Comparison of ENCODE assay signal across 11 mouse cellular contexts in the genomic region with DNA sequence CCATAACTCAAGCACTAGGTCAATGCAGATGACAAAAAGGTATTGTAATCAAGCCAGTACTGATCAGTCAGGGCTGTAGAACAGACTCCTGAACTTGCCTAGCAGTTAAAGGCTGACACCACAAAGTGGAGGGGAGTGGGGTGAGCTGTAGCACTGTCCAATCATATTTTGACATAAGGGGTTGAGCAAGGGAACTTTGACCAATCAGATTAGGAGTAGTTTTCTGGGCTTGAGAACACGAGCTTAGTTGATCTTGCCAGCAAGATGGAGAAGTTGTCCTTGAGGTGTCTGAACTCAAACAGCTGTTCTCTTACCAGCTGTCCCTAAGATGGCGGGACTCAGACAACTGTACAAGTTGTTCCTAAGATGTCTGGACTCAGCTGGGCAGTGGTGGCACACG. TPM values are rescaled to one million over a fixed set of nuclear protein-coding genes. Genes with fewer than 3 reads are reported as not detected.
DNase-seq lines count a peak whose midpoint lies in the region; ATAC-seq and TF ChIP-seq lines count a peak whose summit lies in the region.
"Had no signal": no experiment of that assay in that cellular context is flagged by ENCODE, and none has a peak within 500 bp of the region (broad histone marks: within the 10 kb centered on the region; RNA-seq: fewer than 3 reads in every experiment).

No protein-coding gene starts in this region.

- peaks cover 26% of the 10 kb centered on the region for H3K79me2 ChIP-seq in CH12.LX (replicated peaks; ENCODE audit: control insufficient read depth, extremely low read depth, insufficient read depth, poor library complexity, severe bottlenecking)

- in situ Hi-C loops in CH12.LX (cut with MboI; ENCODE audit: low pct_ligation_motif_present, low pct_unique_long_range_greater_than_20kb, low sequenced_read_pairs) = no loop called here

- H3K4me1 ChIP-seq in intestine, embryonic 15.5 days (replicated peaks) = peaks cover 7% of the 10 kb centered on the region
- H3K4me1 ChIP-seq in intestine, postnatal 0 days (replicated peaks; ENCODE audit: control insufficient read depth, insufficient read depth, low read length) = 0 out of 2 replicates have a peak, but pooled peaks cover 10% of the 10 kb centered on the region
- peaks cover 11 to 30% of the 10 kb centered on the region in 2 experiments for H3K4me1 ChIP-seq in CH12.LX (ENCODE audit: control insufficient read depth in 1 of 2, insufficient read depth in 2 of 2)
- peaks cover 40% of the 10 kb centered on the region for H3K4me1 ChIP-seq in liver, embryonic 12.5 days

- no peaks in the 10 kb centered on the region for H3K9me3 ChIP-seq in intestine, embryonic 15.5 days
- no peaks in the 10 kb centered on the region for H3K9me3 ChIP-seq in intestine, postnatal 0 days (ENCODE audit: control insufficient read depth)
- H3K9me3 ChIP-seq in CH12.LX (replicated peaks; ENCODE audit: low read length) = no peaks in the 10 kb centered on the region
- H3K9me3 ChIP-seq in liver, embryonic 12.5 days (replicated peaks) = no peaks in the 10 kb centered on the region

- no peak overlapping the region for H3K27ac ChIP-seq in intestine, embryonic 15.5 days
- no peak overlapping the region for H3K27ac ChIP-seq in intestine, postnatal 0 days (ENCODE audit: low read depth, low read length)
- no peak overlapping the region for H3K27ac ChIP-seq in CH12.LX (ENCODE audit: insufficient read depth, low read depth)
- H3K27ac ChIP-seq in liver, embryonic 12.5 days = peak overlapping the region; percentile 99; the same call in 1 of the 2 replicates

- no peak for TF ChIP-seq EP300 in CH12.LX (IDR thresholded peaks at IDR 0.05; ENCODE audit: low read length)

- TF ChIP-seq CTCF in intestine, postnatal 0 days (IDR thresholded peaks at IDR 0.05; ENCODE audit: low read depth) = no peak
- TF ChIP-seq CTCF in CH12.LX (conservative IDR thresholded peaks at IDR 0.05 in 1 of 2, IDR thresholded peaks at IDR 0.05 in 1 of 2; ENCODE audit: low read depth in 2 of 2, low read length in 2 of 2) = no peak

- DNase-seq in CH12.LX (ENCODE audit: extremely low read depth) (peak; percentile 44), ZHBTc4 (ENCODE audit: low read depth, low spot score) (peak; percentile 66)
- no peak for DNase-seq in cerebellum, postnatal 14 days
- no peak for DNase-seq in embryo, embryonic 10.5 days (ENCODE audit: low spot score)
- DNase-seq in kidney, postnatal 4 days = no peak
- DNase-seq: heart, postnatal 4 days; thymus, adult 18-20 months had no signal

- H3K4me2 ChIP-seq in intestine, embryonic 15.5 days (replicated peaks) = peak overlapping the region; percentile 84; the same call in 1 of the 2 replicates
- no peak overlapping the region for H3K4me2 ChIP-seq in intestine, postnatal 0 days (replicated peaks; ENCODE audit: low read depth)
- peak overlapping the region; percentile 54; the same call in 1 of the 2 replicates for H3K4me2 ChIP-seq in CH12.LX (ENCODE audit: insufficient read depth, low read depth, poor library complexity, severe bottlenecking)
- H3K4me2 ChIP-seq in liver, embryonic 12.5 days = peak overlapping the region; percentile 92

- no peak overlapping the region for H3K4me3 ChIP-seq in intestine, embryonic 15.5 days (replicated peaks)
- no peak overlapping the region for H3K4me3 ChIP-seq in intestine, postnatal 0 days (ENCODE audit: low read depth, low read length)
- H3K4me3 ChIP-seq in CH12.LX (replicated peaks in 1 of 3; ENCODE audit: low read depth in 2 of 3, low read length in 2 of 3, poor library complexity in 1 of 3) = no peak overlapping the region
- peak overlapping the region; percentile 85; the same call in 1 of the 2 replicates for H3K4me3 ChIP-seq in liver, embryonic 12.5 days

- no peak for ATAC-seq in intestine, embryonic 15.5 days
- no peak for ATAC-seq in intestine, postnatal 0 days
- ATAC-seq in liver, embryonic 12.5 days = no peak
- ATAC-seq: activated CD4-positive, CD25-positive, alpha-beta regulatory T cell, adult 4 months had no signal

- dilution Hi-C loops in CH12.LX (cut with MboI; ENCODE audit: extremely low pct_ligation_motif_present, extremely low pct_unique_long_range_greater_than_20kb, low sequenced_read_pairs) = no loop called here

- H3K36me3 ChIP-seq in intestine, embryonic 15.5 days = peaks cover 25% of the 10 kb centered on the region
- peaks cover 46% of the 10 kb centered on the region for H3K36me3 ChIP-seq in intestine, postnatal 0 days (ENCODE audit: control insufficient read depth, insufficient read depth)
- H3K36me3 ChIP-seq in CH12.LX (replicated peaks in 1 of 2; ENCODE audit: control insufficient read depth in 1 of 2, insufficient read depth in 1 of 2, low read length in 1 of 2) = peaks cover 53 to 65% of the 10 kb centered on the region in 2 experiments
- H3K36me3 ChIP-seq in liver, embryonic 12.5 days = peaks cover 68% of the 10 kb centered on the region

- H3K27me3 ChIP-seq in intestine, embryonic 15.5 days (replicated peaks) = no peaks in the 10 kb centered on the region
- no peaks in the 10 kb centered on the region for H3K27me3 ChIP-seq in intestine, postnatal 0 days (replicated peaks; ENCODE audit: control insufficient read depth, insufficient read depth, low read length)
- no peaks in the 10 kb centered on the region for H3K27me3 ChIP-seq in CH12.LX (replicated peaks)
- no peaks in the 10 kb centered on the region for H3K27me3 ChIP-seq in liver, embryonic 12.5 days (replicated peaks)

- no peak for TF ChIP-seq RAD21 in CH12.LX (IDR thresholded peaks at IDR 0.05; ENCODE audit: low read depth, low read length)

- H3K9ac ChIP-seq in intestine, embryonic 15.5 days = no peak overlapping the region
- no peak overlapping the region for H3K9ac ChIP-seq in intestine, postnatal 0 days (ENCODE audit: low read depth, low read length)
- no peak overlapping the region for H3K9ac ChIP-seq in CH12.LX (ENCODE audit: insufficient read depth, low read depth)
- H3K9ac ChIP-seq in liver, embryonic 12.5 days = peak overlapping the region; percentile 81

- WGBS in intestine, embryonic 15.5 days = 78% methylated on average over 3 of the region's 3 CpGs
- WGBS in intestine, postnatal 0 days = 63% methylated on average over 3 of the region's 3 CpGs
- WGBS in liver, embryonic 12.5 days (ENCODE audit: insufficient replicate concordance) = 63% methylated on average over 3 of the region's 3 CpGs

- no peak for TF ChIP-seq POLR2A in CH12.LX (IDR thresholded peaks at IDR 0.05; ENCODE audit: low read depth, low read length)

TF ChIP-seq in CH12.LX, 34 proteins besides CTCF, POLR2A, EP300 and RAD21 (continues in another document):
- TF ChIP-seq MEF2A (IDR thresholded peaks at IDR 0.05; ENCODE audit: borderline replicate concordance, low read depth, low read length) = no peak
- no peak for TF ChIP-seq PAX5 (IDR thresholded peaks at IDR 0.05; ENCODE audit: low read length)
- TF ChIP-seq CHD1 (IDR thresholded peaks at IDR 0.05; ENCODE audit: low read depth, low read length) = no peak
- TF ChIP-seq TCF12 (IDR thresholded peaks at IDR 0.05; ENCODE audit: low read depth, low read length) = no peak
- no peak for TF ChIP-seq USF2 (conservative IDR thresholded peaks at IDR 0.05; ENCODE audit: low read depth, low read length)
- no peak for TF ChIP-seq SMC3 (IDR thresholded peaks at IDR 0.05; ENCODE audit: low read depth, low read length)
- TF ChIP-seq BHLHE40 (IDR thresholded peaks at IDR 0.05; ENCODE audit: low read depth, low read length) = no peak
- no peak for TF ChIP-seq E2F4 (IDR thresholded peaks at IDR 0.05; ENCODE audit: insufficient replicate concordance, low read depth, low read length)
- no peak for TF ChIP-seq JUN (IDR thresholded peaks at IDR 0.05; ENCODE audit: insufficient read depth, low read depth, low read length)

RNA-seq across cellular contexts. Expression of a gene that starts 1.0 kb away (rescaled TPM):
- polyA plus RNA-seq in intestine, embryonic 15.5 days (2015; fragmentation: Nextera tagmentation; extraction: Ambion mirVana) = 153 and 165 TPM in 2 replicates
- polyA plus RNA-seq in intestine, postnatal 0 days (2015; fragmentation: Nextera tagmentation; extraction: Ambion mirVana) = 35.9 and 39.1 TPM in 2 replicates
- total RNA-seq in CH12.LX (2012; rRNA removed) = 146 and 193 TPM in 2 replicates
- 206 and 209 TPM in 2 replicates for total RNA-seq in CH12.LX (2014; rRNA removed)
- polyA plus RNA-seq in CH12.LX (2012; ENCODE audit: insufficient read length, low read depth) = 267 and 277 TPM in 2 replicates
- 268 and 271 TPM in 2 replicates for polyA plus RNA-seq in liver, embryonic 12.5 days (2016; fragmentation: Nextera tagmentation; extraction: Ambion mirVana)

RNA-seq across cellular contexts. Expression of a gene that starts 1.4 kb away (rescaled TPM):
- 19.8 and 20.6 TPM in 2 replicates for polyA plus RNA-seq in intestine, embryonic 15.5 days (2015; fragmentation: Nextera tagmentation; extraction: Ambion mirVana)
- polyA plus RNA-seq in intestine, postnatal 0 days (2015; fragmentation: Nextera tagmentation; extraction: Ambion mirVana) = 4.8 and 5.5 TPM in 2 replicates
- 16.7 and 17.4 TPM in 2 replicates for total RNA-seq in CH12.LX (2012; rRNA removed)
- total RNA-seq in CH12.LX (2014; rRNA removed) = 20.4 and 21.5 TPM in 2 replicates
- polyA plus RNA-seq in CH12.LX (2012; ENCODE audit: insufficient read length, low read depth) = 26.3 and 27.5 TPM in 2 replicates
- polyA plus RNA-seq in liver, embryonic 12.5 days (2016; fragmentation: Nextera tagmentation; extraction: Ambion mirVana) = 7.9 and 8.3 TPM in 2 replicates

RNA-seq across cellular contexts. Expression of a gene that starts 12.3 kb away (rescaled TPM):
- polyA plus RNA-seq in intestine, embryonic 15.5 days (2015; fragmentation: Nextera tagmentation; extraction: Ambion mirVana) = 276 and 300 TPM in 2 replicates
- 154 and 161 TPM in 2 replicates for polyA plus RNA-seq in intestine, postnatal 0 days (2015; fragmentation: Nextera tagmentation; extraction: Ambion mirVana)
- 78.4 and 80.6 TPM in 2 replicates for total RNA-seq in CH12.LX (2012; rRNA removed)
- total RNA-seq in CH12.LX (2014; rRNA removed) = 86.4 and 88.4 TPM in 2 replicates
- polyA plus RNA-seq in CH12.LX (2012; ENCODE audit: insufficient read length, low read depth) = 205 and 210 TPM in 2 replicates
- 181 and 191 TPM in 2 replicates for polyA plus RNA-seq in liver, embryonic 12.5 days (2016; fragmentation: Nextera tagmentation; extraction: Ambion mirVana)

RNA-seq across cellular contexts. Expression of a gene that starts 14.0 kb away (rescaled TPM):
- 67.8 and 70.0 TPM in 2 replicates for polyA plus RNA-seq in intestine, embryonic 15.5 days (2015; fragmentation: Nextera tagmentation; extraction: Ambion mirVana)
- polyA plus RNA-seq in intestine, postnatal 0 days (2015; fragmentation: Nextera tagmentation; extraction: Ambion mirVana) = 21.8 and 23.5 TPM in 2 replicates
- total RNA-seq in CH12.LX (2012; rRNA removed) = 60.9 and 62.1 TPM in 2 replicates
- total RNA-seq in CH12.LX (2014; rRNA removed) = 59.8 and 60.2 TPM in 2 replicates
- polyA plus RNA-seq in CH12.LX (2012; ENCODE audit: insufficient read length, low read depth) = 56.8 and 61.5 TPM in 2 replicates
- 58.0 and 58.2 TPM in 2 replicates for polyA plus RNA-seq in liver, embryonic 12.5 days (2016; fragmentation: Nextera tagmentation; extraction: Ambion mirVana)

RNA-seq across cellular contexts. Expression of a gene that starts 14.1 kb away (rescaled TPM):
- 37.0 and 38.8 TPM in 2 replicates for polyA plus RNA-seq in intestine, embryonic 15.5 days (2015; fragmentation: Nextera tagmentation; extraction: Ambion mirVana)
- polyA plus RNA-seq in intestine, postnatal 0 days (2015; fragmentation: Nextera tagmentation; extraction: Ambion mirVana) = 12.1 and 13.0 TPM in 2 replicates
- total RNA-seq in CH12.LX (2012; rRNA removed) = 19.2 and 22.5 TPM in 2 replicates
- 21.6 and 26.7 TPM in 2 replicates for total RNA-seq in CH12.LX (2014; rRNA removed)
- 24.9 and 31.0 TPM in 2 replicates for polyA plus RNA-seq in CH12.LX (2012; ENCODE audit: insufficient read length, low read depth)
- polyA plus RNA-seq in liver, embryonic 12.5 days (2016; fragmentation: Nextera tagmentation; extraction: Ambion mirVana) = 20.3 and 21.3 TPM in 2 replicates

Comparison
In these comparisons a context has a peak if more than half of its experiments do, and no peak if none do; other contexts are left out.
1. DNase-seq: peak in CH12.LX (single experiment) and ZHBTc4 (single experiment); none in cerebellum, postnatal 14 days (0 of 2), embryo, embryonic 10.5 days (single experiment) and kidney, postnatal 4 days (0 of 2).